Mouse (Mus musculus) brain, embryonic 14.5 days (tissue): Measurements from ENCODE around the gene Magi2. TPM values are rescaled to one million over a fixed set of nuclear protein-coding genes. Genes with fewer than 3 reads are reported as not detected.

Experiments used
- DNase-seq: peaks from one replicate; pipeline ENCODE4 v3.0.0-alpha.2; 2011; ENCODE audit warnings: low read depth
- CTCF ChIP-seq: fragments of 200-500 bp; IDR thresholded peaks from 2 replicates; pipeline ENCODE4 v1.5.1; 2012; ENCODE audit warnings: inconsistent platforms, mild to moderate bottlenecking, moderate library complexity, borderline replicate concordance; ENCODE audit not compliant: insufficient read depth, insufficient read length; ENCODE audit errors: extremely low read depth
- POLR2A ChIP-seq: fragments of 200-500 bp; IDR thresholded peaks from 2 replicates; pipeline ENCODE4 v1.6.1; 2012; ENCODE audit warnings: mild to moderate bottlenecking, inconsistent platforms, borderline replicate concordance; ENCODE audit not compliant: poor library complexity, insufficient read depth, insufficient read length, severe bottlenecking; ENCODE audit errors: extremely low read depth
- polyA plus RNA-seq: library from polyadenylated mRNA; depleted of rRNA; stranded (reverse); fragments of >200 nt; gene quantifications from 2 replicates; pipeline ENCODE4 v1.2.3, GENCODE M21; 2012

Gene Magi2
- polyA plus RNA-seq, 1 experiment: 36.9 TPM

- no peak for TF ChIP-seq POLR2A
- no peak for TF ChIP-seq CTCF
- DNase-seq: peak; percentile 51
These were observed 1524.2 kb downstream of the Magi2 start for GRCm38 (mm10) chr5:20751000-20751399.

- DNase-seq: peak; percentile 88
- TF ChIP-seq CTCF (no peak), POLR2A (no peak)
These were observed 1524.9 kb downstream of the Magi2 start for GRCm38 (mm10) chr5:20751696-20752095.

DNA sequence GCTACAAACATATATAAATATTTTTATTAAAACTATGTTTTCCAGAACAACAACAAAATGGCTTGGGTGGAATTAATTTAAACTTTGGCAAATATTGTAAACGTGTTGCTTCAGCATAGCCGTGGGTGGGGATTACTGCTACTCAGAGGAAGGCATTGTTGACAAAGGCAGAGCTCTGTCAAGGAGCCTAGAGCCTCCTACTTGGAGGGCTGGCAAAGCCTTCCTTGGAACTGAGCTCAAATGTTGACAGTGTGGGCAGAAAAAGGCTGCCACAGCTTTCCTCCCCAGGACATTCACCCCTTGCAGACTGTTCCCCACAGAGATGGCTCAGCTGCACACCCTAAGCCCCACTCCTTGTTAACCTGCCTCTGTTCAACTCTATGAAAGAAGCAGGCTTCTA lies 1526.3 kb downstream of the Magi2 start:
- TF ChIP-seq POLR2A: no peak
- TF ChIP-seq CTCF: no peak
- no peak for DNase-seq

DNA sequence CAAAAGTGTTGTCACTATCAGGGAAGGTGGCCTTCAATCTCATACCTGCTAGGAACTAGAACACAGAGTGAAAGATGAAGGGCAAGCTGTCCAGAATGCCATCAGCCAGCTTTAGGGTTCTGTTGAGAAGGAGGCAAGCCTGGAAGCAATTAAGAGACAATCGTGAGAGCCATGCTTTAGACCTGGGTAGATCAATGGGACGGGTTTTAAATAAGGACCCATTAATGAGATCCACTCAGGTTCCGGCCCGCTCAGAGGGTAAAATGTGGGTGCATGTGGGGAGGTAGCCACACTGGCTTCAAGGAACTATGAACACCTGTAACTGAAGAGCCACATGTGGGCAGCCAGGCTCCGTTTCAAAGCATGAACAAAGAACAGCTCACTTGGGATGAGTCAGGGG lies 1527.1 kb downstream of the Magi2 start:
- DNase-seq: no peak
- TF ChIP-seq POLR2A: no peak
- TF ChIP-seq CTCF: no peak
